21 mouse cellular contexts compared by ENCODE assay signal in the genomic region with DNA sequence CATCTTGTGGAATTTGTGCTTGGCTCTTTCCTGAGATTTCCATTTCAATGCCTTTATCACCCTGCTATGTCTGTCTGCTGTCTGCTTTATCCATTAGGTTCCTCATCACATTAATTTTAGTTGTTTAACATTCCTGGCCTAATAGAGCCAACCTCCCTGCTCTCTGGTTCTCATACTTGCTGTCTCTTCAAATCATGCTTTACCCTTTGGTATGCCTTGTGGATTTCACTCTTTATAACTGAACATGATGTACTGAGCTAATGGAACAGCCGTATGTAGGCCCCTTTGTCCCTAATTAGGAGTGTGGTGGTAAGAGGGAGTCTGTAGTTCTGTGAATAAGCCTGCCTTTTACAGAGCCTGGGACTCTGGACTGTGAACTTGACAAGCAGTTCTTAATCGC.
DNase-seq lines count a peak whose midpoint lies in the region; ATAC-seq lines count a peak whose summit lies in the region.
"Had no signal": no experiment of that assay in that cellular context is flagged by ENCODE, and none has a peak within 500 bp of the region (broad histone marks: within the 10 kb centered on the region; RNA-seq: fewer than 3 reads in every experiment).

No protein-coding gene starts in this region.

- peak; percentile 28 for DNase-seq in heart, adult 11 months
- no peak for DNase-seq in heart, adult 9 months (ENCODE audit: low spot score in 2 of 2)
- peak; percentile 80 for DNase-seq in Muller cell, postnatal 12 days (ENCODE audit: inconsistent ontology term)
- peak; percentile 51 for DNase-seq in retina, embryonic 14.5 days (ENCODE audit: low spot score)
- peak; percentile 50 for DNase-seq in retina, postnatal 1 day
- no peak for DNase-seq in gastrocnemius, postnatal 14 days
- no peak for DNase-seq in gastrocnemius, postnatal 4 days (ENCODE audit: low spot score in 2 of 2)
- DNase-seq: adrenal gland, adult 2 months; adrenal gland, adult 8-10 months; adrenal gland, postnatal 10 days; adrenal gland, postnatal 14 days; adrenal gland, postnatal 25 days; adrenal gland, postnatal 36 days; B cell, adult 2 months; cerebellum, adult 11 months; cerebellum, adult 11-12 months; cerebellum, adult 18-20 months had no signal

- no peak for ATAC-seq in frontal cortex, adult (ENCODE audit: low TSS enrichment)
- ATAC-seq: activated CD4-positive, CD25-positive, alpha-beta regulatory T cell, adult 4 months; CD4-positive, CD25-positive, alpha-beta regulatory T cell, adult 4 months; Patski had no signal

- intact Hi-C loops in gastrocnemius, postnatal 14 days (cut with DNase I; ENCODE audit: low total_unique reads) = no loop called here

Comparison
In these comparisons a context has a peak if more than half of its experiments do, and no peak if none do; other contexts are left out.
1. DNase-seq: peak in heart, adult 11 months (single experiment), Muller cell, postnatal 12 days (single experiment), retina, embryonic 14.5 days (single experiment) and retina, postnatal 1 day (single experiment); none in heart, adult 9 months (0 of 2), gastrocnemius, postnatal 14 days (single experiment) and gastrocnemius, postnatal 4 days (0 of 2).